8 mouse cellular contexts compared by ENCODE assay signal in the genomic region with DNA sequence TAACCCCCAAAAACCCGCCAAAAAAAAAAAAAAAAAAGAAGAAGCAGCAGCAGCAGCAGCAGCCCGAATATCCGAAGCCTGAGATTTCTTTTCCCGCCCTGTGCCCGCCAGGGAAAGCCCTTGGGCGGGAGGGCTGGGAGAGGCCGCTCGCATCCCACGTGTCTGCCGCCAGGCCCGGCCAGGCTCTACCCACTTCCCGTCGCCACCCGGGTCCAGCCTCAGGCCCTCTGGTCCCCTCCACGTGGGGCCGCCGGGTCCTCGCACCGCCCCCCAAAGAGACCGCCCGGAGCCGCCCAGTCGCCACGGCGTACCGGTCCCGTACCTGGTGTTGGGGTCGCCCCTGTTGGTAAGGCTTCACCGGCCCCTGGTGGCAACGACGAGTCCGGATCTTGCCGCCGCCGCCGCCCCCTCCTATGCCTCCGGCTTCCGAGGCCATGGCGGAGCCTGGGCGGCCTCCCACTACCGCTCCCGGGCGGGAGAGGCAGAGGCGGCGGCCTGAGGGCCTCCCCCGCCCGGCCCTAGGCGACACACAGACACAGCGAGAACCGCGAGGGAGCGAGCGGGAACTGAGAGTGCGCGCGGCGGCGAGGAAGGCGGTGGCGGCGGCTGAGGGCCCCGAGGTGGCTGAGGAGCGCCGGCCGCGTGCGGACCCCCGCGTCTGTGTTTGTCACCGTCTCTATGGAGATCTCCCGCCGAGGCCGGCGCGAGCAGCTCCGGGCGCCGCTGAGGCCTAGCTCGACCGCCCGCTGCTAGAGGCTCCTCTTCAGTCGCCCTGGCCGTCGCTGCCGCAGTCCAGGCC. TPM values are rescaled to one million over a fixed set of nuclear protein-coding genes. Genes with fewer than 3 reads are reported as not detected.
DNase-seq lines count a peak whose midpoint lies in the region; ATAC-seq and TF ChIP-seq lines count a peak whose summit lies in the region.

No protein-coding gene starts in this region.

- H3K9ac ChIP-seq in forebrain, embryonic 11.5 days (ENCODE audit: low read length): peak overlapping the region; percentile 97
- H3K9ac ChIP-seq in heart, embryonic 14.5 days (ENCODE audit: low read length): peak overlapping the region; percentile 96
- H3K9ac ChIP-seq in neural tube, embryonic 13.5 days: peak overlapping the region; percentile 95

- ATAC-seq in forebrain, embryonic 11.5 days (replicated peaks; ENCODE audit: low FRiP score): peak; percentile 86
- ATAC-seq in heart, embryonic 14.5 days (ENCODE audit: insufficient number of reproducible peaks, insufficient read depth, low FRiP score, low read depth): peak; percentile 77
- ATAC-seq in neural tube, embryonic 13.5 days (ENCODE audit: low read depth): peak; percentile 82

- peak overlapping the region; percentile 83 for H3K4me3 ChIP-seq in C2C12 (ENCODE audit: insufficient read depth, poor library complexity, severe bottlenecking)
- H3K4me3 ChIP-seq in forebrain, embryonic 11.5 days (ENCODE audit: low read depth, low read length): peak overlapping the region; percentile 98
- H3K4me3 ChIP-seq in heart, embryonic 14.5 days (ENCODE audit: control insufficient read depth in 1 of 2, insufficient read depth in 1 of 2, low read depth in 1 of 2, low read length in 2 of 2): peak overlapping the region; percentile 90 to 99
- H3K4me3 ChIP-seq in lung, adult 2 months (replicated peaks; ENCODE audit: extremely low read depth, low read depth, low read length): peak overlapping the region; percentile 78
- H3K4me3 ChIP-seq in neural tube, embryonic 13.5 days: peak overlapping the region; percentile 100

- H3K4me1 ChIP-seq in forebrain, embryonic 11.5 days (replicated peaks; ENCODE audit: control insufficient read depth, insufficient read depth, low read length): 0 out of 2 replicates have a peak, but pooled peaks cover 6% of the 10 kb centered on the region
- peaks cover 0 to 17% of the 10 kb centered on the region in 2 experiments; a peak in 2 of 4 replicates for H3K4me1 ChIP-seq in heart, embryonic 14.5 days (ENCODE audit: control insufficient read depth in 2 of 2, insufficient read depth in 2 of 2, low read length in 2 of 2)
- H3K4me1 ChIP-seq in lung, adult 2 months (ENCODE audit: control insufficient read depth, insufficient read depth, low read length): peaks cover 8% of the 10 kb centered on the region
- H3K4me1 ChIP-seq in neural tube, embryonic 13.5 days (replicated peaks): peaks cover 28% of the 10 kb centered on the region

- no peaks in the 10 kb centered on the region for H3K27me3 ChIP-seq in C2C12 (ENCODE audit: control insufficient read depth, insufficient read depth, insufficient read length)
- H3K27me3 ChIP-seq in forebrain, embryonic 11.5 days (ENCODE audit: control insufficient read depth, insufficient read depth, low read length): no peaks in the 10 kb centered on the region
- H3K27me3 ChIP-seq in heart, embryonic 14.5 days (ENCODE audit: control insufficient read depth, insufficient read depth, low read length): no peaks in the 10 kb centered on the region
- no peaks in the 10 kb centered on the region for H3K27me3 ChIP-seq in neural tube, embryonic 13.5 days

- no peaks in the 10 kb centered on the region for H3K9me3 ChIP-seq in forebrain, embryonic 11.5 days (ENCODE audit: control insufficient read depth, low read length)
- H3K9me3 ChIP-seq in heart, embryonic 14.5 days (ENCODE audit: control insufficient read depth, low read length): no peaks in the 10 kb centered on the region
- no peaks in the 10 kb centered on the region for H3K9me3 ChIP-seq in neural tube, embryonic 13.5 days

- no peak for TF ChIP-seq POLR2A in lung, adult 2 months (IDR thresholded peaks at IDR 0.05; ENCODE audit: borderline replicate concordance, extremely low read depth, low read depth, low read length)

- WGBS in forebrain, embryonic 11.5 days: under 1% methylated on average over 81 of the region's 85 CpGs
- WGBS in heart, embryonic 14.5 days: under 1% methylated on average over 82 of the region's 85 CpGs
- under 1% methylated on average over 80 of the region's 85 CpGs for WGBS in lung, adult 2 months
- WGBS in neural tube, embryonic 13.5 days: under 1% methylated on average over 85 of the region's 85 CpGs

- H3K4me2 ChIP-seq in forebrain, embryonic 11.5 days (ENCODE audit: low read depth, low read length, severe bottlenecking): peak overlapping the region; percentile 79
- peak overlapping the region; percentile 87 for H3K4me2 ChIP-seq in heart, embryonic 14.5 days (ENCODE audit: low read length)
- peak overlapping the region; percentile 93 for H3K4me2 ChIP-seq in neural tube, embryonic 13.5 days

- H3K79me2 ChIP-seq in C2C12 (ENCODE audit: control insufficient read depth, insufficient read depth): peaks cover 55% of the 10 kb centered on the region

- DNase-seq in adrenal gland, adult 8-10 months: peak; percentile 62
- DNase-seq in forebrain, embryonic 11.5 days (ENCODE audit: low spot score): peak; percentile 85
- DNase-seq in kidney, postnatal 14 days: peak; percentile 69
- DNase-seq in lung, adult 2 months: peak; percentile 68
- DNase-seq in testis, postnatal 14 days (ENCODE audit: low spot score): peak; percentile 86

- peak overlapping the region; percentile 91 for H3K27ac ChIP-seq in forebrain, embryonic 11.5 days (ENCODE audit: low read depth, low read length)
- peak overlapping the region; percentile 91 to 97 for H3K27ac ChIP-seq in heart, embryonic 14.5 days (replicated peaks in 1 of 2; ENCODE audit: control insufficient read depth in 1 of 2, insufficient read depth in 1 of 2, low read depth in 2 of 2, low read length in 2 of 2)
- peak overlapping the region; percentile 94 for H3K27ac ChIP-seq in neural tube, embryonic 13.5 days (replicated peaks)

- peak overlapping the region; percentile 72 for H3ac ChIP-seq in C2C12 (ENCODE audit: control insufficient read depth, insufficient read length, low read depth)

- peaks cover 9% of the 10 kb centered on the region for H3K36me3 ChIP-seq in C2C12 (ENCODE audit: control insufficient read depth, insufficient read depth)
- H3K36me3 ChIP-seq in forebrain, embryonic 11.5 days (ENCODE audit: control insufficient read depth, insufficient read depth, low read length): no peaks in the 10 kb centered on the region
- H3K36me3 ChIP-seq in heart, embryonic 14.5 days (ENCODE audit: control insufficient read depth, insufficient read depth, low read length): no peaks in the 10 kb centered on the region
- H3K36me3 ChIP-seq in neural tube, embryonic 13.5 days: no peaks in the 10 kb centered on the region

- TF ChIP-seq CTCF in C2C12 (IDR thresholded peaks at IDR 0.05; ENCODE audit: control insufficient read depth, insufficient read depth, insufficient read length): no peak
- TF ChIP-seq CTCF in lung, adult 2 months (IDR thresholded peaks at IDR 0.05; ENCODE audit: insufficient read depth, low read length): no peak

- peaks cover 52% of the 10 kb centered on the region for H3K79me3 ChIP-seq in C2C12 (ENCODE audit: low read depth)

TF ChIP-seq in C2C12, 6 proteins besides CTCF, POLR2A, EP300 and RAD21:
- no peak for TF ChIP-seq CEBPB (IDR thresholded peaks at IDR 0.05; ENCODE audit: low read depth)
- peak; percentile 79 for TF ChIP-seq MAX (IDR thresholded peaks at IDR 0.05)
TF ChIP-seq in C2C12: peak in this region for 1.

RNA-seq across cellular contexts. Expression of gene Nup153, which starts 0.5 kb away (rescaled TPM):
- polyA plus RNA-seq in C2C12 (2012; fragmentation: generic; extraction: Trizol): 18.4 TPM
- total RNA-seq in adrenal gland, adult 8-10 months (2022): 10 to 100 TPM; 45.2 to 67.6 (median 53.9) TPM
- 49.3 and 49.7 TPM in 2 replicates for polyA plus RNA-seq in forebrain, embryonic 11.5 days (2014; fragmentation: Nextera tagmentation; extraction: Ambion mirVana)
- polyA plus RNA-seq in heart, embryonic 14.5 days (2014; fragmentation: Nextera tagmentation; extraction: Ambion mirVana): 16.4 and 18.8 TPM in 2 replicates
- 58.8 and 70.4 TPM in 2 replicates for polyA plus RNA-seq in lung, adult 2 months (2012; rRNA removed)
- 17.8 and 21.9 TPM in 2 replicates for polyA plus RNA-seq in neural tube, embryonic 13.5 days (2015; fragmentation: Nextera tagmentation; extraction: Ambion mirVana)

RNA-seq across cellular contexts. Expression of gene Fam8a1, which starts 57.9 kb away (rescaled TPM):
- 6.4 TPM for polyA plus RNA-seq in C2C12 (2012; fragmentation: generic; extraction: Trizol)
- 10 to 100 TPM; 47.2 to 57.8 (median 53.3) TPM for total RNA-seq in adrenal gland, adult 8-10 months (2022)
- polyA plus RNA-seq in forebrain, embryonic 11.5 days (2014; fragmentation: Nextera tagmentation; extraction: Ambion mirVana): 9.3 and 10.8 TPM in 2 replicates
- 11.6 and 12.4 TPM in 2 replicates for polyA plus RNA-seq in heart, embryonic 14.5 days (2014; fragmentation: Nextera tagmentation; extraction: Ambion mirVana)
- polyA plus RNA-seq in lung, adult 2 months (2012; rRNA removed): 16.9 and 23.4 TPM in 2 replicates
- 14.7 and 15.7 TPM in 2 replicates for polyA plus RNA-seq in neural tube, embryonic 13.5 days (2015; fragmentation: Nextera tagmentation; extraction: Ambion mirVana)

Comparison
In these comparisons a context has a peak if more than half of its experiments do, and no peak if none do; other contexts are left out.
1. Peak in every context shown above with its lines: DNase-seq, ATAC-seq, H3K4me3 ChIP-seq and H3K27ac ChIP-seq.